Mouse (Mus musculus): Measurements from ENCODE around the gene Vps53. TPM values are rescaled to one million over a fixed set of nuclear protein-coding genes. Genes with fewer than 3 reads are reported as not detected.
A peak's percentile ranks its signal among the peaks of the same experiment; 100 is the strongest.

Vps53 gene
- polyA plus RNA-seq, 1 experiment: 64.3 TPM

GRCm38 (mm10) chr11:76148055-76149008 lies 31.1 kb downstream of the Vps53 start:
- TF ChIP-seq POLR2A (IDR thresholded peaks at IDR 0.05; ENCODE audit: borderline replicate concordance, insufficient read depth, low read length): no peak
- TF ChIP-seq CTCF (IDR thresholded peaks at IDR 0.05; ENCODE audit: borderline replicate concordance, insufficient read depth, low read depth, low read length): no peak
- WGBS: 80% methylated on average over 8 of the region's 8 CpGs
- no peak for DNase-seq
- Histone ChIP-seq H3K27me3 (ENCODE audit: control insufficient read depth, insufficient read depth, low read length) (no peaks in the 10 kb centered on the region), H3K4me1 (ENCODE audit: control insufficient read depth, insufficient read depth, low read length) (peaks cover 13% of the 10 kb centered on the region), H3K27ac (ENCODE audit: insufficient read depth, low read length) (no peak overlapping the region), H3K4me3 (replicated peaks; ENCODE audit: insufficient read depth, low read depth, low read length) (no peak overlapping the region)

GRCm38 (mm10) chr11:76146187-76147010 lies 33.0 kb downstream of the Vps53 start:
- TF ChIP-seq CTCF (IDR thresholded peaks at IDR 0.05; ENCODE audit: borderline replicate concordance, insufficient read depth, low read depth, low read length): no peak
- no peak for TF ChIP-seq POLR2A (IDR thresholded peaks at IDR 0.05; ENCODE audit: borderline replicate concordance, insufficient read depth, low read length)
- no peaks in the 10 kb centered on the region for H3K27me3 ChIP-seq (ENCODE audit: control insufficient read depth, insufficient read depth, low read length)
- no peak overlapping the region for H3K27ac ChIP-seq (ENCODE audit: insufficient read depth, low read length)
- no peak overlapping the region for H3K4me3 ChIP-seq (replicated peaks; ENCODE audit: insufficient read depth, low read depth, low read length)
- peak; percentile 44 to 50 for DNase-seq
- WGBS: 32% methylated on average over 8 of the region's 8 CpGs
- peaks cover 13% of the 10 kb centered on the region for H3K4me1 ChIP-seq (ENCODE audit: control insufficient read depth, insufficient read depth, low read length)

- Histone ChIP-seq H3K4me3 (replicated peaks; ENCODE audit: insufficient read depth, low read depth, low read length) (no peak overlapping the region), H3K27me3 (ENCODE audit: control insufficient read depth, insufficient read depth, low read length) (no peaks in the 10 kb centered on the region), H3K27ac (ENCODE audit: insufficient read depth, low read length) (no peak overlapping the region), H3K4me1 (ENCODE audit: control insufficient read depth, insufficient read depth, low read length) (peaks cover 13% of the 10 kb centered on the region)
- DNase-seq: no peak
- TF ChIP-seq CTCF (IDR thresholded peaks at IDR 0.05; ENCODE audit: borderline replicate concordance, insufficient read depth, low read depth, low read length): no peak
- no peak for TF ChIP-seq POLR2A (IDR thresholded peaks at IDR 0.05; ENCODE audit: borderline replicate concordance, insufficient read depth, low read length)
- WGBS: 64% methylated on average over 1 of the region's 1 CpGs
Measured at GRCm38 (mm10) chr11:76145169-76145568, 34.3 kb downstream of the Vps53 start.

- WGBS: 72% methylated on average over 8 of the region's 8 CpGs
- no peak overlapping the region for H3K27ac ChIP-seq (ENCODE audit: insufficient read depth, low read length)
- H3K27me3 ChIP-seq (ENCODE audit: control insufficient read depth, insufficient read depth, low read length): no peaks in the 10 kb centered on the region
- H3K4me3 ChIP-seq (replicated peaks; ENCODE audit: insufficient read depth, low read depth, low read length): no peak overlapping the region
- peaks cover 13% of the 10 kb centered on the region for H3K4me1 ChIP-seq (ENCODE audit: control insufficient read depth, insufficient read depth, low read length)
- TF ChIP-seq POLR2A (IDR thresholded peaks at IDR 0.05; ENCODE audit: borderline replicate concordance, insufficient read depth, low read length) (no peak), CTCF (IDR thresholded peaks at IDR 0.05; ENCODE audit: borderline replicate concordance, insufficient read depth, low read depth, low read length) (no peak)
- no peak for DNase-seq
Measured at GRCm38 (mm10) chr11:76144386-76144785, 35.1 kb downstream of the Vps53 start.

- no peak overlapping the region for H3K4me3 ChIP-seq (replicated peaks; ENCODE audit: insufficient read depth, low read depth, low read length)
- WGBS: 71% methylated on average over 3 of the region's 3 CpGs
- DNase-seq: no peak
Measured at GRCm38 (mm10) chr11:76137996-76138395, 41.5 kb downstream of the Vps53 start.

GRCm38 (mm10) chr11:76135641-76136437 lies 43.6 kb downstream of the Vps53 start:
- no peak overlapping the region for H3K4me3 ChIP-seq (replicated peaks; ENCODE audit: insufficient read depth, low read depth, low read length)
- no peak for DNase-seq
- no peaks in the 10 kb centered on the region for H3K4me1 ChIP-seq (ENCODE audit: control insufficient read depth, insufficient read depth, low read length)
- H3K27me3 ChIP-seq (ENCODE audit: control insufficient read depth, insufficient read depth, low read length): no peaks in the 10 kb centered on the region
- no peak overlapping the region for H3K27ac ChIP-seq (ENCODE audit: insufficient read depth, low read length)
- no peak for TF ChIP-seq POLR2A (IDR thresholded peaks at IDR 0.05; ENCODE audit: borderline replicate concordance, insufficient read depth, low read length)
- no peak for TF ChIP-seq CTCF (IDR thresholded peaks at IDR 0.05; ENCODE audit: borderline replicate concordance, insufficient read depth, low read depth, low read length)
- WGBS: 58% methylated on average over 7 of the region's 7 CpGs

More at GRCm38 (mm10) chr11:76137996-76138395, 41.5 kb downstream of the Vps53 start:
- TF ChIP-seq CTCF (IDR thresholded peaks at IDR 0.05; ENCODE audit: borderline replicate concordance, insufficient read depth, low read depth, low read length) (no peak), POLR2A (IDR thresholded peaks at IDR 0.05; ENCODE audit: borderline replicate concordance, insufficient read depth, low read length) (no peak)
- H3K4me1 ChIP-seq (ENCODE audit: control insufficient read depth, insufficient read depth, low read length): no peaks in the 10 kb centered on the region
- H3K27ac ChIP-seq (ENCODE audit: insufficient read depth, low read length): no peak overlapping the region
- no peaks in the 10 kb centered on the region for H3K27me3 ChIP-seq (ENCODE audit: control insufficient read depth, insufficient read depth, low read length)

- Histone ChIP-seq H3K27me3 (ENCODE audit: control insufficient read depth, insufficient read depth, low read length) (no peaks in the 10 kb centered on the region), H3K4me1 (ENCODE audit: control insufficient read depth, insufficient read depth, low read length) (no peaks in the 10 kb centered on the region), H3K27ac (ENCODE audit: insufficient read depth, low read length) (no peak overlapping the region), H3K4me3 (replicated peaks; ENCODE audit: insufficient read depth, low read depth, low read length) (no peak overlapping the region)
- TF ChIP-seq CTCF (IDR thresholded peaks at IDR 0.05; ENCODE audit: borderline replicate concordance, insufficient read depth, low read depth, low read length) (no peak), POLR2A (IDR thresholded peaks at IDR 0.05; ENCODE audit: borderline replicate concordance, insufficient read depth, low read length) (no peak)
- WGBS: 73% methylated on average over 5 of the region's 5 CpGs
- DNase-seq: no peak
Measured at GRCm38 (mm10) chr11:76130859-76131258, 48.6 kb downstream of the Vps53 start.
